Mouse (Mus musculus): ENCODE measurements around the gene Rapgef1.

DNA sequence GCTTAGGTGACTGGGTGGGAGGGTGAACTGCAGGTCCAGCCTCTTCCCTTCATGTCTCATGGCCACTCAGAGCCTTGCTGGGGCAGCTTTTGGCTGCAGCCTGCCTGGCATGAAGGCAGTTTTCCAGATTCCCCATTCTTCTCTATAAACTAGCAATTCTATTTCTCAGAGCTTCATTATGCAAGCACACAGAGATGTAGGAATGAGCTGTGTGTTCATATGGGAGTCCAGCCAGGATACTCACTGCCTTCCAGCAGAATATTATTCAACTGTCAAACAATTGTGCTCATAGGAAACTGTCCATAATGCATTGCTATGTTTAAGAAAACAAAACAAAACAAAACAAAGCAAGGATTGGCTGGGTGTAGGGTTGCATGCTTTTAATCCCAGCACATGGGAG lies 50.2 kb downstream of the Rapgef1 start:
- TF ChIP-seq CTCF (IDR thresholded peaks at IDR 0.05) (no peak), EP300 (IDR thresholded peaks at IDR 0.05) (no peak)

All from lung, postnatal 0 days (tissue).